Mouse (Mus musculus) fat pad, adult 2 months (tissue): Measurements from ENCODE around the gene Gm6526.
"Not testable (repeated sequence)": the region's sequence is repeated elsewhere in the genome, so short reads cannot be mapped to it uniquely, and the experiment has no call there.

Experiments used
- DNase-seq: peaks from one replicate; pipeline ENCODE4 v3.0.0-alpha.2; 2011; ENCODE audit warnings: low read depth, low spot score; ENCODE audit errors: extremely low read depth

The Gm6526 gene

DNA sequence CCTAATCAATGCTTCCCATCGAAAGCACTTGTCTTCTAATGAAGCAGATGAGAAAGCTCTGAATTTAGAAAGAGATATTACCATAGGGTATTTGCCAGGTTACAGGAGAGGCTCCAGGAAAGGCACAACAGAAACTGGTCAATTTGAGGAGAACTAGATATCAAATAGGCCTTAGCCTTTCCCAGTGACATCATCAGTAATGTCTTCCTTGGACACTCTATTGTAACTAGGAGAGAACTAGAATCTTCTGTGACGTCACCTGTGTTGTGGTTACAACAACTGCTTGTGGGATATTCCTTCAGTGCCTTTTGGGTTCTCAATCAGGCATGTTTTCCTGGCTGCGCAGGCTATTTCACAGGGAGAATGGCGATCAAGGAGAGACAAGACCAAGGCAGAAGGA lies at the start of gene Gm6526:
Gene Gm6526, plus strand, starts transcription at position 301 of the 400 bp plus-strand sequence.
- DNase-seq: not testable (repeated sequence)

DNA sequence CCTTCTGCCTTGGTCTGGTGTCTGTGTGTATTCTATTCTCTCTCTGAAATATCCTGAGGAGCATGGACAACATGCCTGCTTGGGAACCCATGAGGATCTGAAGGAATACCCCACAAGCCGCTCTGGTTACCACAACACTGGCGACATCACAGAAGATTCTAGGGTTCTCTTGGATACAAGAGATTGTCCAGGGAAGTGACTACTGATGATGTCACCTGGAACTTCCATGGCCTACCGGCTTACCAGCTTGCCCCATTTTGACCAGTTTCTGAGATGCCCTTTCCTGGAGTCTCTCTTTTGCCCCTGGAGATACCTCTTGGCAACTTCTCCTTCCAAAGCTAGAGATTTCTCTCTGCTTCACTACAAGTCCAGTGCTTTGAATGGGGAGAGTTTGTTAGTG lies 20.3 kb upstream of the Gm6526 start, which contains the start of gene Gm16506:
Gene Gm16506, minus strand, starts transcription at position 101 of the 400 bp plus-strand sequence.
- not testable (repeated sequence) for DNase-seq

DNA sequence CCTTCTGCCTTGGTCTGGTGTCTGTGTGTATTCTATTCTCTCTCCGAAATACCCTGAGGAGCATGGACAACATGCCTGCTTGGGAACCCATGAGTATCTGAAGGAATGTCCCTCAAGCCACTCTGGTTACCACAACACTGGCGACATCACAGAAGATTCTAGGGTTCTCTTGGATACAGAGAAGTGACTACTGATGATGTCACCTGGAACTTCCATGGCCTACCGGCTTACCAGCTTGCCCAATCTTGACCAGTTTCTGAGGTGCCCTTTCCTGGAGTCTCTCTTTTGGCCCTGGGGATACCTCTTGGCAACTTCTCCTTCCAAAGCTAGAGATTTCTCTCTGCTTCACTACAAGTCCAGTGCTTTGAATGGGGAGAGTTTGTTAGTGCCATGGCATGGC lies 37.0 kb downstream of the Gm6526 start, which contains the start of gene Gm8180:
Gene Gm8180, minus strand, starts transcription at position 101 of the 400 bp plus-strand sequence.
- not testable (repeated sequence) for DNase-seq

DNA sequence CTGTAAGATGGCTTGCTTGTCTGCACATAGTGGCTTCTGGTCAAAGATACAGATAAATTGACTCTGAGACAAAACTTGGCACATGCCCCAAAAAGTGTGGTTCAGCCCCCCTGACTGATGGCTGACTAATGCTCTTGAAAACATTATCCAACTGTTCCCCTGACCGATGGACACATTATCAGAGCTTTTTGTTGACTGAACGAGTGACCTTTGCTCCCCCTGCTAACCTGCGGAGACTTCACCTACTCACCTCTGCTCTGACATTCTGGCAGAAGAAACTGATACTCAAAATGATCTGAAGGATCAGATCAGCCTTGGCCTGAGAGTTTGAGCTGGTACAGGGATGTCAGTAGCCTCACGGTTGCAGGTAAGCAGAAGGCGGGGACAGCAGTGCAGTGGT lies 46.1 kb downstream of the Gm6526 start:
- not testable (repeated sequence) for DNase-seq

DNA sequence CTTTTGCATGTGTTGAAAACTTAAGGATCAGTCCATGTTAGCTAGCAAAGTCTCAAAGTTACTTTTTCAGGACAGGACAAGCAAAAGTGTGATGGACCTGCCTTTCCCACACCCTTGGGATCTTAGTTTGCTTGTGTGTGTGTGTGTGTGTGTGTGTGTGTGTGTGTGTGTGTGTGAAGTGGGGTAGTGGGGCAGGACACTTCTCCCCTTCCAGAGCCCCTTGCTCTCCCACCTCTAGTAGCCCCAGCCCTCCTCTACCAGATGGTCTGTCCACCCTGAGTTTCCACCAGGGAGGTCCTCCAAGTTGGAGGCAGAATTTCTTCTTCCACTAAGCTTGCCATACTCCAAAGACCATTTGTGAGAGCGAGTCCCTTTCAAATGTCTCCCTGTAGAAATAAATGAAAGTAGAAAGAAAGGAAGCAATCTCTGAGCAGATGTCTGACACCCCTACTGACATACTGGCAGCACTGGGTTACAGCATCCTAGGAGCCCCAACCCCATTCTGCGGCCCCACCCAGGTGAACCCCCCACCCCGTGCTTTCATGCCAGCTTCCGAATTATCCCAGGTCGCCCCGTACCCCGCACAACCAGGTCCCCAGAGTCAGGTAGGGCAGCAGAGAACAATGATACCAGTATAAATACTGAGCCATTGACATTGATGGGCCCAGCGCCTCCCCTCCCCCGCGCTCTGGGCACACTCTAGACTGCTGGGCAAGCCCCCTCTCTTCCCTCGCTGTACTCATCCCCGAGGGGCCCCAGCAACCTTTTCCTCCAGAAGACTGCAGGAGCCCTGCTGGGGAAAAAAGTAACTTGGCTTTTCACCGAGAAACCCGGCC lies 48.6 kb downstream of the Gm6526 start:
- DNase-seq: no peak

DNA sequence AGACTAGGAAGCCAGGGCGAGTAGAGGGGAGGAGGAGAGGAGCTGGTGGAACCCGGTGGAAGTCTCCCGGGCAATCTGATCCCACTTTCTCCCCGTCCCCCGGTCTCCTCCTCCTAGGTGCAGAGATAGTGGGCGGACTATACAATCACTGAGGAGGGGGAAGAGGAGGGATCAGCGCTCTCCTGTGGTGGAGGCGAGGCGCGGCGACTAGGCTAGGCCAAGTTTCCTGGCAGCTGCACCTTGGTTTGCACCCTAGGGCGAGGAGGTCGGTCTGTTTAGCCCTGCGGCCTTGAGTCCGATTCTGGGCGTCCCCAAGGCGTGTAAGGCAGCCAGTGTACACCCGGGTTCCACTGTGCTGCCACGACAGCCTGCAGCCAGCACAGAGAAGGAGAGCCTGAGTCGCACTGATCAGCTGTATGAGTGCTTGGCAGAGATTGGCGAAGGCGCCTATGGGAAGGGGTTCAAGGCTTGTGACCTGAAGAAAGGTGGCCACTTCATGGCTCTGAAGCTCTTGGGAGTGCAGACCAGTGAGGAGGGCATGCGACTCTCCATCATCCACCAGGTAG lies 49.3 kb downstream of the Gm6526 start:
- not testable (repeated sequence) for DNase-seq

DNA sequence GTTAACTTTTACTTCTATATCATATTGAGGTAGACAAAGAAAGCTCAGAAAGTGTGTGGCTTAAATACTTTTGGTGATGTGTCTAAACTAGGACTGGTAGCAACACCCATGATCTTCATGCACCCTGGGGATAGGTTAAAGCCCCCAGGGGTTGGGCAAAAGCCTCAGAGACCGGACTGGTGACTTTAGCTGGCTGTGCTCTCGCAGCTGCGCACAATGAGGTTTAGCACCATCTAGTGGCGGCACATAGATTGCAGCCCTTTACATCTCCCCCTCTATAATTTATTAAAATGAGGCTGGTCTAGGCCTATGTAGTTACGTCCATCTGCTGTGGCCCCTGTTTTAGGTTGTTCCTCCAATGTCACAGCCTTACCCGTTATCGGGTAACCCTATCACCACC lies 56.8 kb downstream of the Gm6526 start:
- DNase-seq: not testable (repeated sequence)
